Mouse (Mus musculus): ENCODE results near the gene Sema3f.

The Sema3f gene

DNA sequence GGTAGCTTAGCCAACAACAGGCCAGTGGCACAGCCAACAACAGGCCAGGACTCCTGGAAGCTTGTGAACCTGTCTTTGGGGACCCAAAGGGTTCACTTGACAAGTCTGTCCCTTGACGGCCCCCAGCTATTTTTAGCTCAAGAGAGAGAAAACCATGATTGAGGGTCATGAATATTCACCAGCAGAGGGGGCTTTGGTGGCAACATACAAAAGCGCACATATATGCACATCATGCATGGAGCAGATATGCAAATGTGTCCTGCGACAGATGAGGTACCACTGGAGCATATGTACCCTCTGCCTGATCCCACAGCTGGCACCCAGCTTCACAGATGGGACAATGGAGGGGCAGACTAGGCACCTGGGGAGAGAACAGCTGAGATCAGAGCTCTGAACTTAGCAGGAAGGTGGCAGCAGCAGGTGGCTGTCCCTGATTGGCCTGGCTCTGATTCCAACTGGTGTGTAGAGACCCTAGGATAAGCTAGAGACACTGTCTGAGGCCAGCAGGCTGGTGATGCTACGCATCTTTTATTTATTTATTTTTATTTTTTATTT, 16.8 kb downstream of the Sema3f start:
- in situ Hi-C loops (cut with MseI, MboI): loop anchor here in 1 of 2 experiments (5.0 kb wide), 1 partner anchor 44 kb away; no protein-coding TSS in a partner anchor

DNA sequence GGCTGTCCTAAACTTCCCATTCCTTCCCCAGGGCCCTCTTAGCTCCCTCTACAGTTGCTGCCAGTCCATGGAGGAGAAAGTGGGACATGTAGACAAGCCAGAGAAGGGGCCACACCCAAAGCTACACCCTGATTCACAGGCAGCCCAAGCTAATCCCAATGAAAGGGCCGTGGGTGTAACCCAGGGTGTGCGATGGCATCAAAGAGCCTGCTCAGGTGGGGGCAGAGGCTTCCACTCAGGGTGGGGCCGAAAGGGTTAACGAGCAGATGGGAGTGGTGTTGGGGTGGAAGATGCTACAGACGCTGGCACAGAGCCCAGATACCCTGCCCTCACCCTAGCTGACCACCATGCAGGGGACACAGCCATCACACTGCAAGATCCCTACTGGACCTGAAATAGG, 17.5 kb downstream of the Sema3f start:
- in situ Hi-C loops (cut with MseI, MboI): loop anchor here in 1 of 2 experiments (5.0 kb wide), 1 partner anchor 45 kb away; no protein-coding TSS in a partner anchor

DNA sequence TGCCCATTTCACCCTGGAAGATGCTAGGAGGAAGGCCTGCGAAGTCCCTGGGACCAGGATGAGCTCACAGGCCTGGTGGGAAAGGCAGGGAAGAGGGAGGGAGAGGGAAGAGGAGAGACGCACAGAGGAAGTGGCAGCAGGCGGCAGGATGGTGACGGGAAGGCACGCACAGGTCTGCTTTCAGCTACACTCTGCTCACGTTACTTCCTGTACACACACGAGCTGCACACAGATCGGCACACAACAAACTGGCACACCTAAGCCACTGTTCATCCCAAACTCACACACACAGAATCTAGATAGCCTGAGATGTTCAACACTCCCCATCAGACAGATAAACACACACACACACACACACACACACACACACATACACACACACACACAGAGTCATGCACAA, 19.9 kb downstream of the Sema3f start:
- in situ Hi-C loops (cut with MseI, MboI): loop anchor here in 1 of 2 experiments (5.0 kb wide), 1 partner anchor 47 kb away; no protein-coding TSS in a partner anchor

DNA sequence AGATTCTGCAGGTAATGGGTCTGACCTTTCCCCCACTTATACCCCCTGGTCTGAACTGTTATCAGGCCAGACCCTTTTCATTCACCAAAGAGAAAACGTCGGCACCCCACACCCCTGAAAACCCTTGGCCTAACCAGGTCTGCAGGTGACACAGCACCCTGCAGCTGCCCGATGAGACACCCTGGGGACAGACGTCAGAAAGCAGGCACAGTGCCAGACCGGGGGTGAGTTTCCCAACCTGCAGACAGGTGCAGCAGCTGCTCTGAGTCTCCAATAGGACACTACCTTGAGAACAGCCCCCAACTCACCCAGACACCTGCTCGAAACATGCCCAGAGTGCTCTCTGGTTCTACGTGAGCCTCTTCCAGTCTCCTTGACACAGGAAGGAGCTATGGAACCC, 21.3 kb downstream of the Sema3f start:
- in situ Hi-C loops (cut with MseI, MboI): no loop called here

DNA sequence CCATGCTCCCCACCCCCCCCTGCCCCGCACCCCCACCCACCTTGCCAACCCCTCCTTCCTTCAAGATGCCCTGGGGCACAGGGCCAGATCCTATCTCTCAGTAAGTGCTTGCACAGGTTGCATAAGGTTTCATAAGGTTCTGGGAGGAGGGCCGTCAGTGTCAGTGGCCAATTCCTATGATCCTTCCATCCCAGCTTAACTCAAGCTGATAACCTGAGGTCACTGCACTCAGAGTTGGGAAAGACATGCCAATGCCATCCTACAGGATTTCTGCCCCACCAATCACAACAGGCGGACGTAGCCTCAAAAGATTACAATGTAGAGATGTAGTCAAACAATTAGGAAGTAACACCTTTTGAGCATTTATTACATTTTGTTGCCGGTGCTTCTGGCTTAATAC, 21.9 kb downstream of the Sema3f start:
- in situ Hi-C loops (cut with MseI, MboI): no loop called here

DNA sequence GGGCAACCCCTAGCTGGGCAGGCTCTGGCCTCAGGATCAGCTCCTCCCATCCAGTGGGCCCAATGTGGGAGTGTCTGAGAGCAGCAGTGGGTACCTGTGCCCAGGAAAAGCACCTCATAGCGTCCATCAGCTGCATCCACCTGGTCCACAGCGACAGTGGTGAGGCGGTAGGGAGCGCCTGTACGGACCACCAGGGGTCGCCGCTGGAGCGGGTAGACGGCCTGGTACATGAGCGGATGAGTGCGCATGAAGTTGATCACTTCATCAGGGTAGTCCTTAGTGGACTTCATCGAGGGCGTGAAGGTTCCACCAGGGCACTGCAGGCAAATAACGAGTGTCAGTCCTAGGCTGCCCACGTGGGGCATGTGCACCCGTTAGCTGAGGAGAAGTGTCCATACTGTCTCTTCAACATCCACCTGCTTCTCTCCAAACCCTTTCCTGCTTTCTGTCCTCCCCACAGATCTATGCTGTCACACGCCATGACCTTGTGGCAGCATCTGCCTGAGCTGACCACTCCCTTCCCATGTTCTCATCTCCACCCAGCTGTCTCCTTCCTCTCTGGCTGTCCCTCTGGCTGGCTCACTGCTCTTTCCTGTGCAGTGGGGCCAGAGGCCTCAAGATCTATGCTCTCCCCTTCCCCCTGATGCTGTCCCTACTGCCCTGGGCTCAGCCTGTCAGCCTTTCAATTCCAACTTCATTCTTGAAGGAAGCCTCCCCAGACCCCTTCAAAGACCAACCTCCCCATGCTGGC, 24.9 kb downstream of the Sema3f start:
- in situ Hi-C loops (cut with MseI, MboI): no loop called here

DNA sequence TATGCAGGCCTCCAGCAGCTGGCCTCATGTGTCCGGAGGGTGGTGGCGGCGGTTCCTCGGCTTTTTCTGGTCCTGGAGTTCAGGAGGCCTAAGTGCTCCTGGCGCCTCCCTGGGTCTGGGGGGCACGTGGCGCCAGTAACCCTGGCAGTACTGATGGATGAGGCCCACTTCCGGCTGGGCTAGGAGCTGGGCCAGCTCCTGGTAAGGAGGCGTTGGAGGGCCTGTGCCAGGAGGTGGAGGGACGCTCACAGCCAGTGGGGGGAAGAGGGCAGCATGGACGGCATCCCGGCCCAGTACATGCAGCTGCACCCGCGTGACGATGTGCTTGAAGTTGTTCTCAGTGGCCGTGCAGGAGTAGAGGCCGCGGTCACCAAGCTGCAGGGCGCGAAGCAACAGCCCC, 27.9 kb downstream of the Sema3f start:
- in situ Hi-C loops (cut with MseI, MboI): no loop called here

DNA sequence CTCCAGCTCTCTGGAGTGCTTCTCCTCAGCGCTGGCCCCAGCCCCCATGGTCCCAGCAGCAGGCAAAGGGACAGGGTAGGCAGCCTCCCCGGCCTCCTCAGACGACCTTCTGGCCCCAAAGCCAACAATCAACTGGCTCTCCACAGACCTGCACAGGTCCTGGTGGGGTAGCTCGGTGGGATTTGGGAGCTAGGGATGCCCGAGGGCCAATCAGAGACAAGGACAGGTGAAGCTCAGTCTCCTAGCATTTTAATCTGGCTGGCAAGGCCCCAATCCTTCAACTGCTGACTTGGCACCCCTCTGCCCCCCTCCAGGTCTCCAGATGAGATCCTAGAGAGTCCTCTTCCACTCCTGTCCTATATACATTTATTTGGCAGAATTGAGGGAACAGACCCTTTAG, 30.8 kb downstream of the Sema3f start, which contains the start of gene Gnat1:
TSS of gene Gnat1 (minus strand) at position 212 of the 400 bp plus-strand sequence.
- in situ Hi-C loops (cut with MseI, MboI): loop anchor here in 1 of 2 experiments (5.0 kb wide), 1 partner anchor 37 kb away; no protein-coding TSS in a partner anchor

DNA sequence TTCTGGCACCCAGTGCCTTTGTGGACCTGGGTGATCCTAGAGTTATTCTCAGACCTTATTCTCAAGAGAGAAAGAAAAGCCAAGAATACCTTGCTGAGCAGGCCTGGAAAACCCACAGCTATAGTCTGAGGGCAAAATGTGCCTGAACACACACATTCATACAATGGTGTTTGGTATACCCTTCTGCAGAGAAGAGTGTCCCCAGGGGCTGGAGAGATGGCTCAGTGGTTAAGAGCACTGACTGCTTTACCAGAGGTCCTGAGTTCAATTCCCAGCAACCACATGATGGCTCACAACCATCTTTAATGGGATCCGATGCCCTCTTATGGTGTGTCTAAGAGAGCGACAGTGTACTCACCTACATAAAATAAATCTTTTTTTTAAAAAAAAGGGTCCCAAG, 31.4 kb downstream of the Sema3f start:
- in situ Hi-C loops (cut with MseI, MboI): loop anchor here in 1 of 2 experiments (5.0 kb wide), 1 partner anchor 37 kb away; no protein-coding TSS in a partner anchor

DNA sequence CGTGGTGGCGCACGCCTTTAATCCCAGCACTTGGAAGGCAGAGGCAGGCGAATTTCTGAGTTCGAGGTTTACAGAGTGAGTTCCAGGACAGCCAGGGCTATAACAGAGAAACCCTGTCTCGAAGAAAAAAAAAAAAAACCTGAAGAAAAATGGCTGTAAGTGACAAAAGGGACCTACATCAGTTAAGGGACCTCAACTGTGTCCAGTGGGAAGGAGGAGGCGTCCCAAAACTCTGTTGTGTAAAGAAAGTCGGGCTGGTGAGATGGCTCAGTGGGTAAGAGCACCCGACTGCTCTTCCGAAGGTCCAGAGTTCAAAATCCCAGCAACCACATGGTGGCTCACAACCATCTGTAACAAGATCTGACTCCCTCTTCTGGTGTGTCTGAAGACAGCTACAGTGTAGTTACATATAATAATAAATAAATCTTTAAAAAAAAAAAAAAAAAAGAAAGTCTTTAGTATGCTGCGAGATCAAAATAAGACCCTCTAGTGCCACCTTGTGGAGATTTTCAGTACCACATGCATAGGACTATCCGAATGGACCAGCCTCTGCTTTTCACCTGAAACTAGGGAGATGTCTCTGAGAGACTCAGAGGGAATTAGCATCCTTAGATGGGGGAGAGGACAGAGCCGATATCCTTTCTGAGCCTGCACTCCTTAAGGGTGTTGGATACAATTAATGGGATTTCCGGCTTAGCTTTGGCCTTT, 32.3 kb downstream of the Sema3f start:
- in situ Hi-C loops (cut with MseI, MboI): loop anchor here in 1 of 2 experiments (5.0 kb wide), 1 partner anchor 36 kb away; no protein-coding TSS in a partner anchor

DNA sequence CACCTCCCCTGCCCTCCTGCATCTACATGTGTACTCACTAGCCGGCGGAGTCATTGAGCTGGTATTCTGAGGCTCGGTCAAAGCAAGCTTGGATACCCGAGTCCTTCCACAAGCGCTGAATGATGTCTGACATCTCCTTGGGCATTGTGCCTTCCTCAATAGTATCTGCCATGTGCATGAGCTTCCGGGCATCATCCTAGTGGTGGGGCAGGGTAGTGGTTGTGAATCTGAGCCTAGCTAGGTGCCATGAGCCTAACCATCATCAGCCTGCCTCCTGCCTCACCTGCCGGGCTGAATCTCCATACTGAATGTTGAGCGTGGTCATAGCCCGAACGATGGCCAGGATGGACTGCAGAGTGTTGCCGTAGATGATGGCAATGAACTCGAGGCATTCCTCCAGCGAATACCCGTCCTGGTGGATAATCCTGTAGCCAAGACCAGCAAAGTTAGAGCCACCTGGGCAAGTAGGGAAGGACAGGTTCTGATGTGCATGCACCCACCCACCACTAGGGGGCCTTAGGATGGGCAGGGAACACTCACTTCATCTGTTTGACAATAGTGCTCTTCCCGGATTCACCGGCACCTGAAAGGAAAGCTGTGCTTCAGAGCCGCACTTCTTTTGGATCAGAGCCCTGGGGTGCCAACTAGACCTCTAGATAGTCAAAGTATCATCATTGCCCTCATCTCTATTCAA, 33.0 kb downstream of the Sema3f start:
- in situ Hi-C loops (cut with MseI, MboI): loop anchor here in 1 of 2 experiments (5.0 kb wide), 1 partner anchor 35 kb away; no protein-coding TSS in a partner anchor

DNA sequence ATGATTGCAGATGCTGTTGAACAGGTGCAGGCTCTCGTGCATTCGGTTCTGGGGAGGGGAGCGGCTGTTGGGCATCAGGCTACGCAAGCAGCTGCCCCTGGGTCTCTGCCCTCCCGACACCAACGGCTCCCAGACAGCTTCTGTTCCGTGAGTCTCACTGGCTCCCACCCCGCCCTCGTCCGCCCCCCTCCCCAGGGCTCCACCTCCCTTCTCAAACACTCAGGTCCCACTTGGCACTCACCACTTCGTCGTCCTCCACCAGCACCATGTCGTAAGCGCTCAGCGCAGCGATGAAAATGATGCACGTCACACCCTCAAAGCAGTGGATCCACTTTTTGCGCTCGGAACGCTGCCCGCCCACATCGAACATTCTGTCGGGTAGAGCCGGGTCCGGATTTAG, 34.0 kb downstream of the Sema3f start:
- in situ Hi-C loops (cut with MseI, MboI): loop anchor here in 1 of 2 experiments (5.0 kb wide), 1 partner anchor 34 kb away; no protein-coding TSS in a partner anchor

DNA sequence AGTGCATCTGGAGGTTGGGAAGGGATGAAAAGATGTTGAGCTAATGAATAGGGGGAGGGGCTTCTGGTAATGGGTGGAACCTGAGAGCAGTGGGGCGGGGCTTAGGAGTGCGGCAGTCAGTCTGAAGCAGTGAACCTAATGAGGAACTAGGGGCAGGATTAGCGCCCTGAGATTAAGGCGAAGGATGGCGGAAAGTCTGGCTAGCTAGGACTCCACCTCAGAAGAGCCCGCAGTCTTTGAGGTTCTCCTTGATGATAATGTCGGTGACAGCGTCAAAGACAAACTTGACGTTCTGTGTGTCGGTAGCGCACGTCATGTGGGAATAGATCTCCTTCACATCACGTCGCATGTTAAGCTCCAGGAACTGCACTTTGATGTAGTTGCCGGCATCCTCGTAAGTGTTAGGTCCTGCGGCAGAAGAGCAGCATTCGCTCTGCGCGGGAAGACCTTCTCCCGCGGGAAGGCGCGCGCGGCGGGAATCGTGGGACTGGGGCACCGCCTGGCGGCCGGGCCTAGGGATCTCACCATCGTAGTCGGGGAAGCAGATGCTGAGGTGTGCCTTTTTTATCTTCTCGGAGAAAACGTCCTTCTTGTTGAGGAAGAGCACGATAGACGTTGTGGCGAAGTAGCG, 34.5 kb downstream of the Sema3f start:
- in situ Hi-C loops (cut with MseI, MboI): loop anchor here in 1 of 2 experiments (5.0 kb wide), 1 partner anchor 33 kb away; no protein-coding TSS in a partner anchor

DNA sequence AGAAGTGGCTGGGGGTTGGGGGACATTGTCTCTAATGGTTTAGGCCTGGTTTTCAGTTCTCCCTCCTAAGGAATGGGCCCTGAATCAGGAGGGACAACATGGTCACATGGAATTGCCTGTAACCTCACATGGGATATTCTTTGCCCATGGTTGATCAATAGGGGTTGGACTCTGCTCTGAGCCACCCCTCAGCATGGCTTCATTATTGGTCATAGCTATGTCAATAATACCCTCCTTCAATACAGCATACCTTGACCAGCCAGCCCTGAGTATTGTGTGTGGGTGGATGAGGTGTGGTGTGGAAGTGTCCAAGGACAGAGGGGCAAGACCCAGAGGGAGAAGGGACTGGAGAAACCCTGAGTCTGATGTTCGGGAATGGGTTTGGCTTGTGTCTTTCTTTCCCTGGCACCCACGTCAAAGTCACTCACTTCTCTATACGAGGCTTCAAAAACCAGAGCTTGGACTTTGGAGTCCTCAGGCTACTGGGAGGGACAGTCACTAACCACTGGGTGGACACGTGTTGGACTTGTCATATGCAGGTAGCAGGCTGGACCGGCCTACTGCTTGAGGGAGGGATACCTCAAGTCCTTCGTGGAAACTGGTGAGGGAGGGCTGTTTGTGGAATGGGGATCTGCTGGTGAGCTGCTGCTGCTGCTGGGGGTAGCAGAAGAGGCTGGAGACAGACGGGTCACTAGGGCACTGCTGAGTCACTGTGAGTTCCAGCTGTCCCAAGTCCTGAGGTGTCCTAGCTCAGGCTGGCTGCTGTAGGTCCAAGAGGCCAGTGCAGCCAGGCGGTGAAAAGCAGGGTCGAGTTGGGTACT, 35.5 kb downstream of the Sema3f start:
- in situ Hi-C loops (cut with MseI, MboI): loop anchor here in 1 of 2 experiments (5.0 kb wide), 1 partner anchor 33 kb away; no protein-coding TSS in a partner anchor

DNA sequence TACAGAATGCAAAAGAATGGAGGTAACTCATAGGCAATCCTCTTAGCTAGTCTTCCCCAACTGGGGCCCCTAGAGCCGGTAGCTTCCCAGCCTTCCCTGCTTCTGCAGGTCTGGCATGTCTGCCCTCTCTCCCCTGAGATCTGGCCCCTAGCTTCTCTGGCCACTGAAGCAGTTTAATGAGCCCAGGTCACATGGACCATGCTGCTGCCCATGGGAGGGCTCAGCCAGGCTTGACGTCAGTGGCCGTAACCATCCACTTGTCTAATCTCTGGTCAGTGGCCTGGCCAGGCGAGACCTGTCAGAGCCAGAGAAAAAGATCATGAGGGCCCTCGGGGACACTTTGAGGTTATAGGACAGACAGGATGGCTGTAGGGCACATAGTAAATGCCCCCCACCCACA, 40.0 kb downstream of the Sema3f start:
- in situ Hi-C loops (cut with MseI, MboI): no loop called here

DNA sequence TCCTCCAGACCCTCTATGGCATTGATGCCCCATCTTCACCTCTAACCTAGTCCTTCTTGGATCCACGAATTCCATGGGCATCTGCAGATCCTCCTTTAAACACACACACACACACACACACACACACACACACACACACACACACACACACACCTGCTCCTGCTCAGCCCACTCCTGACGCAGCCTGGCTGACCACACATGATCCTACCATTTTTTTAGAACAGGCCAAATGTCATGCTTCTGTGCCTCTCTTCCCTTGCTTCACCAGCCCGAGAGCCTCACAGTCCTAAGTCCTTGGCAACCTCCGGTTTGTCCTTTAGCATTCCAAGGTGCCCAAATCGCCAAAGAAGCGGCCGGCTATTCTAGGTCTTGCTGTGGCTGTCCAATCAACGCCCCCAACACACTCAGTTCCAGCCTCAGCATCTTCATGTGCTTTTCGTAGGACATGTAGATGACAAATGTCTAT, 40.8 kb downstream of the Sema3f start, which contains the start of gene Slc38a3:
TSS of gene Slc38a3 (minus strand) at position 51 of the 466 bp plus-strand sequence.
- in situ Hi-C loops (cut with MseI, MboI): no loop called here

DNA sequence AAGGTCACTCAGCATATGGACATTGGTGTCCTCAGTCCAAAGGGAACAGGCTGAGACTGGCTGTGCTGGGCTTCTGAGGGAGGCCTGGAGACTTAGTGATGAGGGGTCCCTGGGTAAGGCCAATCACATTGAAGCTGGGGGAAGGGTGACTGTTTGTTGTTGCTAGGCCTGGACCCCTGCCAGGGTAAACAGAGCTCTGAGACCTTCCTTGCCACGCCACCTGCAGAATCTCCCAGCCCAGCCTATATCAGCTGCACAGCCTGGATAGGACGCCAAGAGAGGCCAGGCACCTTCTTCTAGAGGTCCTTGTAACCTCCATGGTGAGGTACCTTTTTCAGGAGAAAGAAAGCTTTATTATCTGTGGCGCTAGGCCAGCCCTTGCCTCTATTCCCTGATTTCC, 41.4 kb downstream of the Sema3f start:
- in situ Hi-C loops (cut with MseI, MboI): no loop called here

DNA sequence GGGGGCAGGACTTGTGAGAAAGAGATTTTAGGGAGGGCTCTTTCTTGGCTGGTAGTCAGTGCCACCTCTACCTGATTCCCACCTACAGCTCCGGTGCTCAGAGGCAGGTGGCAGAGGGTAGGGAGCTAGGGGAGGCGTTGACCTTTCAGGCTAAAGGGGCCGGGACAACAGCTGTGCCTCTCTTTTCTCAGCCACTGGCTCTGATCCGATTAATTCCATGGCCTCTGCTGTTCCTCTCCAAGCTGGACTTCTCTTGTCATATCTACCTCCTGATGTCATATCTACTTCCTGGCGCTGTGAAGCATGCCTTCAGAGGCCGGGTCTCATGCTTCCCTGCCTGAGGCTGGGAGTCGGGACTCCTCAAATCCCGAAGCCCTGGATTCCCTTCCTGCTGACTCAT, 42.3 kb downstream of the Sema3f start:
- in situ Hi-C loops (cut with MseI, MboI): no loop called here

DNA sequence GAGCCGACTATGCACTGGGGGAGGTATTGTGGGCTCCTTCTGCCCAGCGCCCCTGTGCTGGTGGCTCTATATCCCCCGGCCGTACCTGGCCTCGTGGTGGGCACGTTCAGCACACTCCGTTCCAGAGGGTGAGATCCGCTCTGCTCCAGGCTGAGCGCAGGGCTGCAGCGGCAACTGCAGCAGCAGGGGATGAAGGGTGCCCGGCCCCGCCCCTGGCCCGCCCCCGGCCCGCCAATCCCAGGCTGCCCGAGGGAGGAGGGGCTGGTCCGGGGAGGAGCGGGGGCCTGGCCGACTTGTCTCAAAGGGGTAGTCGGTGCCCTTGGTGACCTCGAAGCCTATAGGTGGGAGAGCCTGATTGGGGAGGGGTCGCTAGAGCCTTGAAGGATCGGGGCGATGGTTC, 43.1 kb downstream of the Sema3f start:
- in situ Hi-C loops (cut with MseI, MboI): no loop called here

DNA sequence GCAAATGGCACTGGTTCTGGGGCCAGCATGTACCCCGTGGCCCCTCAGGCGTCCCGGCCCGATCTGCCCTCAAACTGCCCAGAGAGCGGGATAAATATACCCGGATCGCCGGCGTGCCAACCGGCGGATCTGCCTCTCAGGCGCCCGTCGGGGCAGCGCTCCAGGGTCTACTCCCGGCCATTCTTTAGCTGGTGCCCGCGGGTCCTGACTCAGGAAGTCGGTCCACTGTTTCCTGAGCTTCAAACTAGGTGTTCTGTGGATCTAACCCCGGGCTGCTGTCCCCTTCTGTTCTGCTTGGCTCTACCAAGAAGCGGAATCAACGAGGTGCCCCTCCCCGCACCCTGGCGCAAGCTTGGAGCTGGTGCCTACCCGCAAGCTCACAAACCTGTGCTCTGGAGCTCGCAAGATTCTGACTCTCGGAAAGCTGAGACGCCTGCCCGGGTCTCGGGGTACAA, 43.5 kb downstream of the Sema3f start:
- in situ Hi-C loops (cut with MseI, MboI): no loop called here

All from mouse trophoblast stem cell (cell line).